Mouse (Mus musculus): ENCODE data around the gene Lipe. TPM values are rescaled to one million over a fixed set of nuclear protein-coding genes. Genes with fewer than 3 reads are reported as not detected.

The Lipe gene
- 510 and 1,790 TPM in 2 replicates for polyA plus RNA-seq (2012; rRNA removed; ENCODE audit: low replicate concordance)

DNA sequence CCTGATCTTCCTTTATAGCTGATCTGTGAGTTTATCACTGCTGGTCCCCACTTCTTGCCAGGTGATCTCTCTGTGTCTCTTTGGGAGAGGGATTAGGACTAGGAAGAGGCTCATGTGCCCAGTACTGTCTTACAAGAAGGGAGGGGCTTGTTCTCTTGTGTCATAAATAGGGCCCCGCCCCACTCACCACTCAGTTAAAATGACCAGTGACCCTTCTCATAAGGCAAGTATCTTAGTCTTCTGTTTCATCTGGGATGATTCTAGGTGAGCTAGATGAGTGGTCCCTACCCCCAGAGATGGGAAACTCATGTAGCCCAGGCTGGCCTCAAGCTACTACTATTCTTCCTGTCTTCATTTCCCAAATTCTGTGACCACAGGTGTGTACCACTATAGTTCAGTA is at the start of gene Lipe:
Gene Lipe (minus strand): TSS at position 101 of the 400 bp plus-strand sequence.

DNA sequence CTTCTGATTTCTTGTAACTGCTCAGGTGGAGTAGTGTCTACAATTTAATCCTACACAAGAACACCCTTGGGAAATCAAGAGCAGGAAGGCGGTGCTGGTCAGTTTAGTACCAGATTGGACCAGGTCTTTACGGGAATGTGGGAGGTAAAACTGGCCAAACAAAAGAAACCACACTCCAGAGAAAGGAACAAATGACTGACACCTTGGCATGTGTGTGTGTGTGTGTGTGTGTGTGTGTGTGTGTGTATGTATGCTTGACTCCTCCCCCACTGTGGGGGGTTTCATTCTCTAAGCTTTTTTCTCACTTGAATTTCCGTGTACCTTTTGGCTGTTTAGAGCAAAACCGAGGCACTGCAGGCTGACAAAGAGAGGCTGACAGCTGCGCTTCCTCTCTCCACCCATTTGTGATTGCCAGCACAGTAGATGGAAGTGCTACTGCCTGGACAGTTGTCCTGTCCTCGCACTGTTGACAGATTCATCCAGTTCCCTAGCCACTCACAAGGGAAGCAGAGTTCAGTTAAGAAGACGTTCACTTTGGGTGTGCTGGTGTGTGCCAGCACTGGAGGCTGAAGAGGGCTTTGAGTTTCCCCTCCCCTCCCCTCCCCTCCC is 14.4 kb upstream of the Lipe start, which contains the start of gene Cxcl17:
Gene Cxcl17 (minus strand): TSS at position 54 of the 609 bp plus-strand sequence.

GRCm38 (mm10) chr7:25369058-25369749 is 29.3 kb downstream of the Lipe start, which contains the start of gene Cnfn:
Cnfn (minus strand) TSS chr7:25369724.

Other genes starting within 250 kb of the Lipe start
- gene Pou2f2, start 219.0 kb downstream of the Lipe start, polyA plus RNA-seq (2012; rRNA removed; ENCODE audit: low replicate concordance): 1.4 and 3.7 TPM in 2 replicates
- 18.8 and 21.7 TPM in 2 replicates for gene Dedd2, start 178.1 kb downstream of the Lipe start, polyA plus RNA-seq (2012; rRNA removed; ENCODE audit: low replicate concordance)
- 8.3 and 13.8 TPM in 2 replicates for gene Zfp526, start 177.3 kb downstream of the Lipe start, polyA plus RNA-seq (2012; rRNA removed; ENCODE audit: low replicate concordance)
- gene Gsk3a, start 160.9 kb downstream of the Lipe start, polyA plus RNA-seq (2012; rRNA removed; ENCODE audit: low replicate concordance): 97.7 and 141 TPM in 2 replicates
- 14.5 and 48.6 TPM in 2 replicates for gene Erf, start 147.9 kb downstream of the Lipe start, polyA plus RNA-seq (2012; rRNA removed; ENCODE audit: low replicate concordance)
- 48.8 and 107 TPM in 2 replicates for gene Cic, start 131.0 kb downstream of the Lipe start, polyA plus RNA-seq (2012; rRNA removed; ENCODE audit: low replicate concordance)
- gene Pafah1b3, start 100.7 kb downstream of the Lipe start, polyA plus RNA-seq (2012; rRNA removed; ENCODE audit: low replicate concordance): 8.8 and 65.1 TPM in 2 replicates
- gene Prr19, start 97.3 kb downstream of the Lipe start, polyA plus RNA-seq (2012; rRNA removed; ENCODE audit: low replicate concordance): 0.13 TPM in 1 of 2 replicates, not detected in the other
- 0.10 TPM in 1 of 2 replicates, not detected in the other for gene Tmem145, start 92.6 kb downstream of the Lipe start, polyA plus RNA-seq (2012; rRNA removed; ENCODE audit: low replicate concordance)
- 43.2 and 55.7 TPM in 2 replicates for gene Megf8, start 81.5 kb downstream of the Lipe start, polyA plus RNA-seq (2012; rRNA removed; ENCODE audit: low replicate concordance)
- gene Cnfn, start 29.0 kb downstream of the Lipe start, polyA plus RNA-seq (2012; rRNA removed; ENCODE audit: low replicate concordance): not detected in 2 replicates
- gene Cxcl17, start 14.2 kb upstream of the Lipe start, polyA plus RNA-seq (2012; rRNA removed; ENCODE audit: low replicate concordance): 0.17 and 33.5 TPM in 2 replicates
- 13.7 and 21.6 TPM in 2 replicates for gene Ceacam1, start 78.9 kb upstream of the Lipe start, polyA plus RNA-seq (2012; rRNA removed; ENCODE audit: low replicate concordance)
- 0.14 and 0.29 TPM in 2 replicates for gene Ceacam2, start 141.1 kb upstream of the Lipe start, polyA plus RNA-seq (2012; rRNA removed; ENCODE audit: low replicate concordance)
- 0.18 TPM in 1 of 2 replicates, not detected in the other for gene Erich4, start 217.2 kb upstream of the Lipe start, polyA plus RNA-seq (2012; rRNA removed; ENCODE audit: low replicate concordance)
- 33.4 and 43.7 TPM in 2 replicates for gene Dmac2, start 220.7 kb upstream of the Lipe start, polyA plus RNA-seq (2012; rRNA removed; ENCODE audit: low replicate concordance)
- 16.1 and 17.9 TPM in 2 replicates for gene B3gnt8, start 227.9 kb upstream of the Lipe start, polyA plus RNA-seq (2012; rRNA removed; ENCODE audit: low replicate concordance)

Measured in subcutaneous adipose tissue, adult 2 months (tissue).